Mouse (Mus musculus) spleen, adult 2 months (tissue): Measurements from ENCODE around the gene Rpl11. TPM values are rescaled to one million over a fixed set of nuclear protein-coding genes. Genes with fewer than 3 reads are reported as not detected.
"Not testable (repeated sequence)": the region's sequence is repeated elsewhere in the genome, so short reads cannot be mapped to it uniquely, and the experiment has no call there.

ENCODE experiments used
- DNase-seq, 2 experiments: peaks; one replicate each; pipeline versions ENCODE4 v3.0.0 to v3.0.0-alpha.2; 2012 to 2021; ENCODE audit warnings: low spot score in 2 of 2, low read depth in 1 of 2
- H3K27ac ChIP-seq: fragments of 200-500 bp; 2 replicates; pipeline ENCODE4 v1.5.1; 2012; ENCODE audit warnings: low read length, inconsistent platforms; ENCODE audit not compliant: insufficient read depth
- H3K27me3 ChIP-seq: fragments of 200-500 bp; 2 replicates; pipeline ENCODE4 v1.6.1; 2012; ENCODE audit warnings: mild to moderate bottlenecking, moderate library complexity, low read length, inconsistent platforms; ENCODE audit not compliant: control insufficient read depth, insufficient read depth
- H3K36me3 ChIP-seq: fragments of 200-500 bp; 2 replicates; pipeline ENCODE4 v1.6.1; 2012; ENCODE audit warnings: mild to moderate bottlenecking, low read length, inconsistent platforms; ENCODE audit not compliant: control insufficient read depth, insufficient read depth
- H3K4me1 ChIP-seq: fragments of 200-500 bp; 2 replicates; pipeline ENCODE4 v1.6.1; 2011; ENCODE audit warnings: inconsistent platforms; ENCODE audit not compliant: control insufficient read depth, insufficient read depth, insufficient read length
- H3K4me3 ChIP-seq: fragments of 200-500 bp; 2 replicates; pipeline ENCODE4 v1.5.1; 2011; ENCODE audit warnings: mild to moderate bottlenecking, inconsistent platforms; ENCODE audit not compliant: insufficient read depth, insufficient read length; ENCODE audit errors: extremely low read depth
- CTCF ChIP-seq: fragments of 200-500 bp; IDR thresholded peaks from 2 replicates; pipeline ENCODE4 v1.5.1; 2011; ENCODE audit warnings: mild to moderate bottlenecking, inconsistent platforms; ENCODE audit not compliant: insufficient read depth, insufficient read length, insufficient replicate concordance; ENCODE audit errors: extremely low read depth
- POLR2A ChIP-seq: fragments of 200-500 bp; IDR thresholded peaks from 2 replicates; pipeline ENCODE4 v1.6.1; 2011; ENCODE audit warnings: low read depth, low read length, inconsistent platforms
- WGBS: fragments of 180-500 bp; shearing (Covaris S2); methylation state at CpG from one replicate; pipeline ENCODE4 v1.1.7; 2018; 5-methylcytosine and 5-hydroxymethylcytosine counted together
- polyA plus RNA-seq: library from polyadenylated mRNA; depleted of rRNA; stranded (reverse); fragments of >200 nt; gene quantifications from 2 replicates; pipeline ENCODE4 v1.2.3, GENCODE M21; 2012; rRNA removed

Gene Rpl11
- polyA plus RNA-seq, 1 experiment: 259 TPM

DNA sequence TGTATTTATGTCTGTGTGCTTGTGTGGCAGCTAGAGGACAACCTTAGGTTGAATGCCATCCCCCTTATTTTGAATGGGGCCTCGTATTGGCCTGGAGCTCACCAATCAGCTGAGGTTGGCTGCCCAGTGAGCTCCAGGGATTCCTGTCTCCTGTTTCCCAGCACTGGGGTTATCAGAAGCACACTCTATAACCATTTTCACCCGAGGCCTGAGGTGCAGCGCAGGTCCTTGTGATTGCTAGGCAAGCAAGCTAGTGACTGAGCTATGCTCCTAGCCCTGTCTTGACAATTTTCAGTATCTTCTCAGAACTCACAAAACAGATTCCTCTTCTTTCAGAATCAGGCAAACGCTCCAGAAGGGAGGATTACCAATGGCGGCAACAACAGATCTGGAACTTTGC lies 68.7 kb downstream of the Rpl11 start:
- TF ChIP-seq POLR2A (no peak), CTCF (no peak)
- DNase-seq: no peak
- H3K36me3 ChIP-seq: peaks cover 13% of the 10 kb centered on the region
- no peak overlapping the region for H3K27ac ChIP-seq
- no peaks in the 10 kb centered on the region for H3K27me3 ChIP-seq
- no peak overlapping the region for H3K4me3 ChIP-seq
- 95% methylated on average over 5 of the region's 5 CpGs for WGBS
- H3K4me1 ChIP-seq: no peaks in the 10 kb centered on the region; the same call in 1 of the 2 replicates

GRCm38 (mm10) chr4:135981524-135982063 lies 71.6 kb downstream of the Rpl11 start:
- DNase-seq: no peak
- no peak overlapping the region for H3K4me3 ChIP-seq
- 70% methylated on average over 7 of the region's 7 CpGs for WGBS
- TF ChIP-seq CTCF: no peak
- TF ChIP-seq POLR2A: no peak
- H3K36me3 ChIP-seq: peaks cover 19% of the 10 kb centered on the region
- no peaks in the 10 kb centered on the region; the same call in 1 of the 2 replicates for H3K4me1 ChIP-seq
- H3K27ac ChIP-seq: peak overlapping the region; percentile 63; the same call in 1 of the 2 replicates
- H3K27me3 ChIP-seq: no peaks in the 10 kb centered on the region

DNA sequence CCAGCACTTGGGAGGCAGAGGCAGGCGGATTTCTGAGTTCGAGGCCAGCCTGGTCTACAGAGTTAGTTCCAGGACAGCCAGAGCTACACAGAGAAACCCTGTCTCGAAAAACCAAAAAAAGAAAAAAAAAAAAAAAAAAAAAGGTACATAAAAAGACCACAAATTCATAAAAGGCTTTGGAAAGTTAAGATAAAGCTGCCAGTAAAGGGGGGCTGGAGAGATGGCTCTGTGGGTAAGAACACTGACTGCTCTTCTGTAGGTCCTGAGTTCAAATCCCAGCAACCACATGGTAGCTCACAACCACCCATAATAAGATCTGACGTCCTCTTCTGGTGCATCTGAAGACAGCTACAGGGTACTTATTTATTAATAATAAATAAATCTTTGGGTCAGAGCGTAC lies 73.0 kb downstream of the Rpl11 start:
- H3K36me3 ChIP-seq: peaks cover 26% of the 10 kb centered on the region
- not testable (repeated sequence) for H3K4me1 ChIP-seq, H3K27ac ChIP-seq, H3K27me3 ChIP-seq, DNase-seq, H3K4me3 ChIP-seq
- 89% methylated on average over 5 of the region's 5 CpGs for WGBS

Other genes with a start within 250 kb of the Rpl11 start
- gene Srsf10, start 197.7 kb downstream of the Rpl11 start, polyA plus RNA-seq: 68.0 and 109 TPM in 2 replicates
- gene Pnrc2, start 179.6 kb downstream of the Rpl11 start, polyA plus RNA-seq: 12.2 and 14.7 TPM in 2 replicates
- gene Cnr2, start 158.0 kb downstream of the Rpl11 start, polyA plus RNA-seq: 44.8 and 47.2 TPM in 2 replicates
- 45.7 TPM in 2 replicates for gene Fuca1, start 132.7 kb downstream of the Rpl11 start, polyA plus RNA-seq
- gene Hmgcl, start 107.0 kb downstream of the Rpl11 start, polyA plus RNA-seq: 27.9 and 32.4 TPM in 2 replicates
- 10.6 and 13.8 TPM in 2 replicates for gene Gale, start 89.7 kb downstream of the Rpl11 start, polyA plus RNA-seq
- 115 and 178 TPM in 2 replicates for gene Lypla2, start 80.8 kb downstream of the Rpl11 start, polyA plus RNA-seq
- 31.0 and 48.2 TPM in 2 replicates for gene Pithd1, start 66.2 kb downstream of the Rpl11 start, polyA plus RNA-seq
- 6.6 and 8.6 TPM in 2 replicates for gene Eloa, start 31.7 kb downstream of the Rpl11 start, polyA plus RNA-seq
- gene Id3, start 90.1 kb upstream of the Rpl11 start, polyA plus RNA-seq: 138 and 195 TPM in 2 replicates
- 32.1 and 33.5 TPM in 2 replicates for gene E2f2, start 119.0 kb upstream of the Rpl11 start, polyA plus RNA-seq
- 1.9 and 2.5 TPM in 2 replicates for gene Asap3, start 152.9 kb upstream of the Rpl11 start, polyA plus RNA-seq
- 0.88 and 1.4 TPM in 2 replicates for gene Tcea3, start 194.3 kb upstream of the Rpl11 start, polyA plus RNA-seq
- gene Zfp46, start 231.3 kb upstream of the Rpl11 start, polyA plus RNA-seq: 8.4 and 12.7 TPM in 2 replicates